Mouse (Mus musculus) ES-E14 (cell line): ENCODE results near the gene Osbpl9. TPM values are rescaled to one million over a fixed set of nuclear protein-coding genes. Genes with fewer than 3 reads are reported as not detected.

Experiments used
- DNase-seq: peaks from one replicate; pipeline ENCODE4 v3.0.0-alpha.2; 2013; ENCODE audit warnings: low read depth, low spot score
- H3K27ac ChIP-seq: 2 replicates; pipeline ENCODE4 v1.5.1; 2012; ENCODE audit warnings: low read depth, mild to moderate bottlenecking, low read length, moderate library complexity, mixed read lengths; ENCODE audit not compliant: poor library complexity, insufficient read depth, severe bottlenecking
- H3K36me3 ChIP-seq: 2 replicates; pipeline ENCODE4 v1.6.1; 2012; ENCODE audit warnings: mild to moderate bottlenecking, low read length, moderate library complexity, mixed read lengths; ENCODE audit not compliant: control insufficient read depth, poor library complexity, insufficient read depth, severe bottlenecking
- H3K4me1 ChIP-seq, 2 experiments: fragments of 150-350 bp in 1 of 2; sonication (generic) in 1 of 2; 2 replicates each; pipeline ENCODE4 v1.6.1; 2012; ENCODE audit warnings: low read length in 2 of 2, mild to moderate bottlenecking in 1 of 2, mixed read lengths in 1 of 2; ENCODE audit not compliant: control insufficient read depth in 2 of 2, insufficient read depth in 2 of 2, poor library complexity in 1 of 2
- H3K4me3 ChIP-seq, 2 experiments: fragments of 150-350 bp in 1 of 2; sonication (generic) in 1 of 2; 2 replicates each; pipeline ENCODE4 v1.5.1; 2012; ENCODE audit warnings: low read length in 2 of 2, low read depth in 1 of 2, mild to moderate bottlenecking in 1 of 2, mixed read lengths in 1 of 2; ENCODE audit not compliant: insufficient read depth in 1 of 2, poor library complexity in 1 of 2, severe bottlenecking in 1 of 2
- H3K9ac ChIP-seq: 2 replicates; pipeline ENCODE4 v1.6.1; 2012; ENCODE audit warnings: low read depth, mild to moderate bottlenecking, low read length, mixed read lengths; ENCODE audit not compliant: poor library complexity, insufficient read depth, severe bottlenecking
- H3K9me3 ChIP-seq: fragments of 150-350 bp; sonication (generic); 2 replicates; pipeline ENCODE4 v1.6.1; 2012; ENCODE audit warnings: low read depth, mild to moderate bottlenecking, low read length; ENCODE audit not compliant: control insufficient read depth, insufficient read depth
- CHD2 ChIP-seq: IDR thresholded peaks from 2 replicates; pipeline ENCODE4 v1.6.1; 2014; ENCODE audit warnings: mild to moderate bottlenecking, low read depth, low read length, inconsistent platforms
- HCFC1 ChIP-seq: IDR thresholded peaks from 2 replicates; pipeline ENCODE4 v1.6.1; 2012; ENCODE audit warnings: low read length, inconsistent platforms, borderline replicate concordance; ENCODE audit not compliant: insufficient read depth
- MAFK ChIP-seq: IDR thresholded peaks from 2 replicates; pipeline ENCODE4 v1.6.1; 2014; ENCODE audit warnings: mild to moderate bottlenecking, low read depth, low read length, inconsistent platforms; ENCODE audit not compliant: insufficient read depth
- ZC3H11A ChIP-seq: IDR thresholded peaks from 2 replicates; pipeline ENCODE4 v1.6.1; 2012; ENCODE audit warnings: low read depth, mild to moderate bottlenecking, inconsistent platforms, low read length, borderline replicate concordance
- ZNF384 ChIP-seq: IDR thresholded peaks from 2 replicates; pipeline ENCODE4 v1.6.1; 2012; ENCODE audit warnings: low read depth, low read length, inconsistent platforms
- in situ Hi-C, 2 experiments: fragments of 600-800 bp; cut with MboI; formaldehyde crosslinking; loops; one replicate each; pipeline ENCODE4 v1.15.1; 2025; ENCODE audit warnings: low sequenced_read_pairs in 2 of 2, inconsistent platforms in 1 of 2; ENCODE audit not compliant: unreplicated experiment in 2 of 2
- total RNA-seq: library from RNA; depleted of rRNA; stranded (reverse); fragments of 300-350 nt; gene quantifications from 2 replicates; pipeline ENCODE4 v1.2.3, GENCODE M21; 2012

Osbpl9 gene
- total RNA-seq, 1 experiment, result 39.5 TPM

DNA sequence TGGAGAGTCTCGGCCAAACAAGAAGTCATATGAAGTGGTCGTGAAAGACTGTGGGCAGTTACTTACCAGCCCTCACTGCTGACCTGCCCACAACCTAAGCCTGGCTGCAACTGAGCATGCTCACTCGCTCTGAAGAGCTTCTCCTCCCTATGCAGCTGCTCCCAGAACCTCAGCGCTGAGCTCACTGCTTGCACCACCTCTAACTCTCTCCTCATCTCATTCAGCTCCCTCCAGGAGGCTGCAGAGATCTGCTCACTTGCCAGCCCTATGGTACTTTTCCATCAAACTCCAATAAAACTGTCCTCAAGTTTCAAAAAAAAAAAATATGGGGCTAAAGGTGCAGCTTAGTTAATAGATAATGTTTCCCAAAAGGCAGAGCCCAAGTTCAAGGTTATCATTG lies 63.5 kb downstream of the Osbpl9 start:
- peaks cover 0 to 5% of the 10 kb centered on the region in 2 experiments; a peak in 2 of 4 replicates for H3K4me1 ChIP-seq

DNA sequence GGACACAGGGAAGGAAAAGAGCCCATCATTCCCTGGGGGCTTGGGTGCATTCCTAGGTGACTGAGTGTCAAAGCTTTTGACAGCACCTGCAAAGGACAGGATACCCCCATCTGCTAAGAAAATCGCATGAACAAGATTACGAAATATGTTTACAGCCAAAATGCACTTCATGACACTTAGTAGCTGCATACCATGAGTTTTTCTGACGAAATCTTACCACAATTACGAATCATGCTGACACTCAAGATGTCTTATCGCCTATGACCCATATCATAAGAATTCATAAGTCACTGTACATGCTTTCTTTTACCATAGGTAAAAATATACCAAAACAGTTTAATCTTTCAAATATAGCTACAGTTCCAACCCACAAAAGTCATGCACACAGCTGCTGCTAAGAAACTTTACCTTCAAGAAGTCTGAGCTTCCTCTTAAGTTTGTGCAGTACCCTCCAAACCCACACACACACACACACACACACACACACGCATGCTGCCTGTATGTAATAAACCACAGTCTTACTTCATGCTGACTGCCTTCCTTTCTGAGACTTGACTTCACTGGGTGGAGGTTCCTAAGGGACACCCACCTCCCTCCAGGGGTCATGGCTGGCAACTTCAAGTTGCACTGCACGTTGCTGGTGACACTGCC lies 65.5 kb downstream of the Osbpl9 start:
- no peaks in the 10 kb centered on the region for H3K36me3 ChIP-seq
- no peak for DNase-seq
- H3K27ac ChIP-seq, result no peak overlapping the region
- peaks cover 0 to 5% of the 10 kb centered on the region in 2 experiments; a peak in 2 of 4 replicates for H3K4me1 ChIP-seq
- no peaks in the 10 kb centered on the region for H3K9me3 ChIP-seq
- TF ChIP-seq HCFC1 (no peak), CHD2 (no peak), ZNF384 (no peak), MAFK (no peak), ZC3H11A (no peak)
- in situ Hi-C loops, result no loop called here
- no peak overlapping the region for H3K4me3 ChIP-seq
- H3K9ac ChIP-seq, result no peak overlapping the region

More for the DNA sequence above, 63.5 kb downstream of the Osbpl9 start:
- in situ Hi-C loops, result no loop called here
- no peak for DNase-seq
- Histone ChIP-seq H3K9me3 (no peaks in the 10 kb centered on the region), H3K36me3 (no peaks in the 10 kb centered on the region), H3K9ac (no peak overlapping the region), H3K4me3 (no peak overlapping the region), H3K27ac (no peak overlapping the region)
- TF ChIP-seq HCFC1 (no peak), ZNF384 (no peak), MAFK (no peak), ZC3H11A (no peak), CHD2 (no peak)

DNA sequence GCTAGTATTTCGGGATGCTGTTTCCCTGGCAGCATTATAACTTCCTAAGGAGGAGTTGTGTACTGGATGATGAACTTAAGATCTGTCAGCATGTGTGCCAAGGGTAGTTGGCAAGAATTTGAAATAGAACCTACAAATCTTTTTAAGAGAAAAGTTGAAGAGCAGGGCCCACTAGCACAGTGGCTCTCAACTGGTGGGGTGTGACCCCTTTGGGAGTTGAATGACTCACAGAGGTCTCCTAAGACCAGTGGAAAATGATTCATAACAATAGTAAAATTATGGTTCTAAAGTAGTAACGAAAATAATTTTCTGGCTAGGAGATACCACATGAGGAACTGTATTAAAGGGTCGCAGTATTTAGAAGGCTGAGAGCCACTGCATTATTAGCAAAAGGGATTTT lies 67.1 kb downstream of the Osbpl9 start:
- H3K36me3 ChIP-seq, result no peaks in the 10 kb centered on the region
- H3K4me3 ChIP-seq, result no peak overlapping the region
- TF ChIP-seq HCFC1, result no peak
- no peak for TF ChIP-seq ZNF384
- TF ChIP-seq CHD2, result no peak
- no peak for TF ChIP-seq ZC3H11A
- no peak for TF ChIP-seq MAFK
- no peak overlapping the region for H3K9ac ChIP-seq
- in situ Hi-C loops, result no loop called here
- no peak for DNase-seq
- peaks cover 0 to 5% of the 10 kb centered on the region in 2 experiments; a peak in 2 of 4 replicates for H3K4me1 ChIP-seq
- H3K9me3 ChIP-seq, result no peaks in the 10 kb centered on the region
- H3K27ac ChIP-seq, result no peak overlapping the region

DNA sequence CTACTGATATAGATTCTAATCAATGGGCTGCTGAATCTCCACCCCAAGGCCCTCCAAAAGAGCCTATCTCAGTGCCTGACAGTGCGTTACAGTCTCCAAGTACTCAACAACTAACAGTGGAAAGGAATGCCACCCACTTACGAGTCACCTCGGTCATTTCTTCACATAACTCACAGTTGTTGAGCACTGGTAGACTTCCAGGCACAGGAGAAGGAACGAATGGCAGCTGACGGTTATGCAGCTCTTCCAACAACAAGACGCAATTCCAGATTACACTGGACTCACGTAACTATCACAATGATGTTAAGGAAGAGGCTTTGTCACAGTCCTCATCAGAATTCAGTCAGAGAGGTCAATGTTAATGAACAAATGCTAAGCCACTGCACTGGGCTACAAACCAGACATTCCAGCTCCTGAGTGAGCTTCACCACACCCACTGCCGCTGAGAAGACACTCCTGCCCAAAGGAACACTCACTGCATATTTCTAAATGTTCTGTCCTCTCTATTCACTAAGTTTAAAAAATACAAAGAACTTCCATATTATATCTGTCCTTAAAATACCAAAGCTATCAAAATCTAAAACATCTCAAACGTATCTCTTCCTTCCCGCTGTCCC lies 70.7 kb downstream of the Osbpl9 start:
- Histone ChIP-seq H3K9me3 (no peaks in the 10 kb centered on the region), H3K9ac (no peak overlapping the region), H3K27ac (no peak overlapping the region), H3K4me1 (no peaks in the 10 kb centered on the region), H3K36me3 (no peaks in the 10 kb centered on the region), H3K4me3 (no peak overlapping the region)
- DNase-seq, result no peak
- in situ Hi-C loops, result no loop called here
- TF ChIP-seq HCFC1, result no peak
- no peak for TF ChIP-seq ZNF384
